Comparison of ENCODE assay signal across 9 mouse cellular contexts in genomic region chr5:130938911-130939608, GRCm38 (mm10).
DNase-seq lines count a peak whose midpoint lies in the region; ATAC-seq lines count a peak whose summit lies in the region.
"Had no signal": no experiment of that assay in that cellular context is flagged by ENCODE, and none has a peak within 500 bp of the region (broad histone marks: within the 10 kb centered on the region; RNA-seq: fewer than 3 reads in every experiment).

No protein-coding gene starts in this region.

- 16% methylated on average over 4 of the region's 4 CpGs for WGBS in forebrain, embryonic 13.5 days
- WGBS in limb, embryonic 11.5 days: 11% methylated on average over 4 of the region's 4 CpGs

- ATAC-seq in cerebellum, adult (ENCODE audit: insufficient number of reproducible peaks, low FRiP score, low TSS enrichment): peak; percentile 68; the same call in 1 of the 2 replicates
- ATAC-seq in forebrain, embryonic 13.5 days: peak; percentile 68
- ATAC-seq in limb, embryonic 11.5 days (ENCODE audit: insufficient number of reproducible peaks, low FRiP score, low TSS enrichment, low read depth): peak; percentile 48

- no peak overlapping the region for H3K4me2 ChIP-seq in forebrain, embryonic 13.5 days
- no peak overlapping the region for H3K4me2 ChIP-seq in limb, embryonic 11.5 days (ENCODE audit: low read depth, severe bottlenecking)

- intact Hi-C loops in heart, postnatal 14 days (cut with DNase I): no loop called here

- no peaks in the 10 kb centered on the region for H3K36me3 ChIP-seq in forebrain, embryonic 13.5 days (ENCODE audit: poor library complexity, severe bottlenecking)
- H3K36me3 ChIP-seq in limb, embryonic 11.5 days (ENCODE audit: control insufficient read depth, insufficient read depth, low read length): no peaks in the 10 kb centered on the region

- H3K4me1 ChIP-seq in forebrain, embryonic 13.5 days: peaks cover 31% of the 10 kb centered on the region
- peaks cover 7% of the 10 kb centered on the region; the same call in 1 of the 2 replicates for H3K4me1 ChIP-seq in limb, embryonic 11.5 days (ENCODE audit: control insufficient read depth, insufficient read depth, low read length)

- no peak overlapping the region for H3K4me3 ChIP-seq in forebrain, embryonic 13.5 days
- H3K4me3 ChIP-seq in limb, embryonic 11.5 days (ENCODE audit: low read depth, low read length): no peak overlapping the region

- H3K27ac ChIP-seq in forebrain, embryonic 13.5 days: peak overlapping the region; percentile 82
- peak overlapping the region; percentile 86 for H3K27ac ChIP-seq in limb, embryonic 11.5 days (replicated peaks; ENCODE audit: low read depth, low read length)
- H3K27ac ChIP-seq: macrophage had no signal

- DNase-seq in adrenal gland, postnatal 14 days: peak; percentile 22
- DNase-seq in adrenal gland, adult 2 months: no peak
- peak; percentile 22 to 51 for DNase-seq in heart, postnatal 14 days
- DNase-seq in limb, embryonic 11.5 days (ENCODE audit: low spot score): peak; percentile 77
- DNase-seq in right cerebral cortex, postnatal 14 days: peak; percentile 19
- no peak for DNase-seq in thymus, postnatal 4 days

- H3K9me3 ChIP-seq in forebrain, embryonic 13.5 days (replicated peaks): no peaks in the 10 kb centered on the region
- no peaks in the 10 kb centered on the region for H3K9me3 ChIP-seq in limb, embryonic 11.5 days (ENCODE audit: control insufficient read depth, low read length)

- no peaks in the 10 kb centered on the region for H3K27me3 ChIP-seq in forebrain, embryonic 13.5 days
- H3K27me3 ChIP-seq in limb, embryonic 11.5 days (ENCODE audit: control insufficient read depth, insufficient read depth, low read length): no peaks in the 10 kb centered on the region

- no peak overlapping the region for H3K9ac ChIP-seq in forebrain, embryonic 13.5 days
- H3K9ac ChIP-seq in limb, embryonic 11.5 days (ENCODE audit: low read length): no peak overlapping the region

Comparison
In these comparisons a context has a peak if more than half of its experiments do, and no peak if none do; other contexts are left out.
1. DNase-seq: peak in adrenal gland, postnatal 14 days (single experiment), heart, postnatal 14 days (2 of 2), limb, embryonic 11.5 days (single experiment) and right cerebral cortex, postnatal 14 days (single experiment); none in adrenal gland, adult 2 months (single experiment) and thymus, postnatal 4 days (single experiment).
2. Peak in every context shown above with its lines, with median percentiles within 50 percentile points of each other: ATAC-seq.